ENCODE assay signal across 11 mouse cellular contexts in genomic region chr19:37172096-37172495, GRCm38 (mm10). TPM values are rescaled to one million over a fixed set of nuclear protein-coding genes. Genes with fewer than 3 reads are reported as not detected.
A peak's percentile ranks its signal among the peaks of the same experiment; 100 is the strongest.
DNase-seq lines count a peak whose midpoint lies in the region; ATAC-seq lines count a peak whose summit lies in the region.
"Had no signal": no experiment of that assay in that cellular context is flagged by ENCODE, and none has a peak within 500 bp of the region (broad histone marks: within the 10 kb centered on the region; RNA-seq: fewer than 3 reads in every experiment).

No protein-coding gene starts in this region.

- intact Hi-C loops in heart, postnatal 25 days (cut with DNase I), result loop anchor here (2.0 kb wide), 1 partner anchor 93 kb away; no protein-coding TSS in a partner anchor

- peak overlapping the region; percentile 75 for H3K4me3 ChIP-seq in heart, embryonic 11.5 days (ENCODE audit: low read depth, low read length)
- no peak overlapping the region for H3K4me3 ChIP-seq in neural tube, embryonic 12.5 days
- 0 out of 2 replicates have a peak overlapping the region, but pooled peaks have one; percentile 48 for H3K4me3 ChIP-seq in macrophage (ENCODE audit: inconsistent target)
- H3K4me3 ChIP-seq: limb, embryonic 13.5 days; stomach, embryonic 15.5 days had no signal

- H3K79me2 ChIP-seq in macrophage (ENCODE audit: inconsistent target), result peaks cover 57% of the 10 kb centered on the region; the same call in 1 of the 2 replicates

- 63% methylated on average over 1 of the region's 1 CpGs for WGBS in heart, embryonic 11.5 days (ENCODE audit: insufficient replicate concordance)
- WGBS in neural tube, embryonic 12.5 days, result 44% methylated on average over 1 of the region's 1 CpGs
- 100% methylated on average over 1 of the region's 1 CpGs for WGBS in macrophage (ENCODE audit: missing documents)

- no peak overlapping the region for H3K27ac ChIP-seq in heart, embryonic 11.5 days (ENCODE audit: low read depth, low read length)
- H3K27ac ChIP-seq in neural tube, embryonic 12.5 days, result no peak overlapping the region
- no peak overlapping the region for H3K27ac ChIP-seq in macrophage
- H3K27ac ChIP-seq: limb, embryonic 13.5 days; stomach, embryonic 15.5 days had no signal

- DNase-seq in heart, postnatal 25 days (ENCODE audit: low spot score), result no peak
- no peak for DNase-seq in neural tube, embryonic 10.5 days (ENCODE audit: extremely low spot score, low spot score)
- DNase-seq in urinary bladder, adult 18-20 months (ENCODE audit: low spot score in 2 of 2), result no peak
- no peak for DNase-seq in thymus, postnatal 10 days (ENCODE audit: low spot score in 2 of 2)
- DNase-seq: layer of hippocampus, adult 9-11 months had no signal

- peaks cover 2% of the 10 kb centered on the region; the same call in 1 of the 2 replicates for H3K4me1 ChIP-seq in heart, embryonic 11.5 days (ENCODE audit: control insufficient read depth, insufficient read depth, low read length)
- H3K4me1 ChIP-seq in neural tube, embryonic 12.5 days, result peaks cover 21% of the 10 kb centered on the region; the same call in 1 of the 2 replicates

- 0 out of 2 replicates have a peak, but pooled peaks cover 2% of the 10 kb centered on the region for H3K27me3 ChIP-seq in heart, embryonic 11.5 days (ENCODE audit: control insufficient read depth, insufficient read depth, low read length)
- peaks cover 9% of the 10 kb centered on the region for H3K27me3 ChIP-seq in neural tube, embryonic 12.5 days (replicated peaks)

- H3K36me3 ChIP-seq in heart, embryonic 11.5 days (ENCODE audit: control insufficient read depth, insufficient read depth, low read length), result no peaks in the 10 kb centered on the region; the same call in 1 of the 2 replicates
- H3K36me3 ChIP-seq in neural tube, embryonic 12.5 days, result no peaks in the 10 kb centered on the region
- no peaks in the 10 kb centered on the region for H3K36me3 ChIP-seq in macrophage (ENCODE audit: inconsistent target)
- H3K36me3 ChIP-seq: limb, embryonic 13.5 days; stomach, embryonic 15.5 days had no signal

- no peaks in the 10 kb centered on the region for H3K9me3 ChIP-seq in heart, embryonic 11.5 days (replicated peaks; ENCODE audit: control insufficient read depth, low read length)
- H3K9me3 ChIP-seq in neural tube, embryonic 12.5 days, result no peaks in the 10 kb centered on the region
- H3K9me3 ChIP-seq: limb, embryonic 13.5 days; stomach, embryonic 15.5 days had no signal

- ATAC-seq in heart, embryonic 11.5 days (replicated peaks; ENCODE audit: insufficient number of reproducible peaks, low FRiP score, low TSS enrichment), result no peak
- no peak for ATAC-seq in neural tube, embryonic 12.5 days (ENCODE audit: low FRiP score, low read depth)
- ATAC-seq: intestine, embryonic 16.5 days had no signal

- peak overlapping the region; percentile 71 for H3K4me2 ChIP-seq in heart, embryonic 11.5 days
- peak overlapping the region; percentile 100 for H3K4me2 ChIP-seq in neural tube, embryonic 12.5 days (replicated peaks)
- H3K4me2 ChIP-seq: limb, embryonic 13.5 days; stomach, embryonic 15.5 days had no signal

- 0 out of 2 replicates have a peak overlapping the region, but pooled peaks have one; percentile 16 for H3K9ac ChIP-seq in heart, embryonic 11.5 days (ENCODE audit: low read depth, low read length)
- H3K9ac ChIP-seq in neural tube, embryonic 12.5 days, result no peak overlapping the region
- H3K9ac ChIP-seq: limb, embryonic 13.5 days; stomach, embryonic 15.5 days had no signal

RNA-seq across cellular contexts. Expression of gene March5, which starts 35.2 kb away (rescaled TPM):
- polyA plus RNA-seq in heart, embryonic 11.5 days (2014; fragmentation: Nextera tagmentation; extraction: Ambion mirVana), result 89.6 and 96.3 TPM in 2 replicates
- 10 to 100 TPM; 82.1 to 85.6 TPM for total RNA-seq in heart, postnatal 25 days (2021)
- polyA plus RNA-seq in neural tube, embryonic 12.5 days (2016; fragmentation: Nextera tagmentation; extraction: Ambion mirVana), result 151 and 160 TPM in 2 replicates
- 100 to 1,000 TPM in 19 of 26 experiments, 10 to 100 TPM in 7; 68.0 to 379 (median 161) TPM for total RNA-seq in macrophage (2018; cell fraction: chromatin; rRNA removed)
- 100 to 1,000 TPM in 23 of 26 experiments, 10 to 100 TPM in 3; 98.1 to 272 (median 196) TPM for total RNA-seq in macrophage (2018; cell fraction: cytosol; rRNA removed)
- 100 to 1,000 TPM in 25 of 26 experiments, 10 to 100 TPM in 1; 88.0 to 420 (median 192) TPM for total RNA-seq in macrophage (2018; cell fraction: nucleus; rRNA removed)
- 78.5 to 135 TPM (median 91.9 TPM) in 3 replicates for polyA plus RNA-seq in macrophage (2018)

RNA-seq across cellular contexts. Expression of gene Cpeb3, which starts 36.3 kb away (rescaled TPM):
- polyA plus RNA-seq in heart, embryonic 11.5 days (2014; fragmentation: Nextera tagmentation; extraction: Ambion mirVana), result 4.3 and 4.4 TPM in 2 replicates
- 10 to 100 TPM; 76.3 to 81.7 TPM for total RNA-seq in heart, postnatal 25 days (2021)
- 7.7 and 8.5 TPM in 2 replicates for polyA plus RNA-seq in neural tube, embryonic 12.5 days (2016; fragmentation: Nextera tagmentation; extraction: Ambion mirVana)
- 100 to 1,000 TPM in 6 of 26 experiments, 10 to 100 TPM in 18, 1 to 10 TPM in 2; 8.1 to 132 (median 57.2) TPM for total RNA-seq in macrophage (2018; cell fraction: chromatin; rRNA removed)
- 10 to 100 TPM in 21 of 26 experiments, 1 to 10 TPM in 5; 5.9 to 38.3 (median 17.0) TPM for total RNA-seq in macrophage (2018; cell fraction: cytosol; rRNA removed)
- 100 to 1,000 TPM in 1 of 26 experiments, 10 to 100 TPM in 24, 1 to 10 TPM in 1; 9.2 to 104 (median 28.1) TPM for total RNA-seq in macrophage (2018; cell fraction: nucleus; rRNA removed)
- 7.8 to 16.1 TPM (median 11.7 TPM) in 3 replicates for polyA plus RNA-seq in macrophage (2018)
